Mouse (Mus musculus): ENCODE measurements around the gene Zc3hc1. TPM values are rescaled to one million over a fixed set of nuclear protein-coding genes. Genes with fewer than 3 reads are reported as not detected.

Gene Zc3hc1
- polyA plus RNA-seq, 2 experiments from 2014 or later: 44.5 to 48.8 TPM

GRCm38 (mm10) chr6:30372627-30373369 lies 18.0 kb downstream of the Zc3hc1 start:
- no peak for ATAC-seq

DNA sequence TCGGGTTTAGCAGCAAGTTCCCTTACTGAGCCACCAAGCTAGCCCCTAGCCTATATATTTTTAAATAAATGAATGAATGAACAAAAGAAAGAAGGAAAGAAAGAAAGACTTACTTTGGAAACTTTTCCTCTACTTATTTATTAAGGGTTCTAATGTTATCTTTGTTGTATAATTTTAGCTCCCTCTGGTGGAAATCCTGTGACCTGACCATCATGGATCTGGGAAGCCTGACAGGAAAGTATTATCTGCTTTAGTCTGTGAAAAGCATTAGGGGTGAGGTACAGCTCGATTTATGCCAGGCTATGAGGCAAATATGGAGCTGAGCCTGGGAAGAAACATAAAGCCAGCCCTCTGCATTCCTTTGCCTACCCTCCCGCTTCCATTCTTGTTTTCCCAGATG lies 21.5 kb downstream of the Zc3hc1 start:
- no peak for ATAC-seq

DNA sequence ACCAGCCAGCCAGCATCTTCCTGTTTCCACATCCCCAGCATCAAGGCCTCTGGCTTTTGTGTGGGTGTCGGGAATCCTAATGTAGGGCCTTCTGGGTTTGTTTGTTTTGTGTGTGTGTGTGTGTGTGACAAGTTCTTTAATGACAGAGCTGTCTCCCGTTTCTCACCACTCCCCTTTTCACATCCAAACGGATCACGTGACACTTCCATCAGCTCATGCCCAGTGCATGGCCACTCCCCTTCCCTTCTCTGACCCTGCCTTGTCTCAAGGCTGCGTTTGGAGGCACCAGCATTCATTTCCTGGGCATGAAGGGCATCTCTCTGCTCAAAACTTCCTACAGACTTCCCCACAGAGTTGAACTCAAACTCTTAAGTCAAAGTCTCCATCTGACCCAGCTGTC lies 27.0 kb downstream of the Zc3hc1 start:
- no peak for ATAC-seq

GRCm38 (mm10) chr6:30359762-30360509 lies 30.9 kb downstream of the Zc3hc1 start:
- no peak for ATAC-seq

DNA sequence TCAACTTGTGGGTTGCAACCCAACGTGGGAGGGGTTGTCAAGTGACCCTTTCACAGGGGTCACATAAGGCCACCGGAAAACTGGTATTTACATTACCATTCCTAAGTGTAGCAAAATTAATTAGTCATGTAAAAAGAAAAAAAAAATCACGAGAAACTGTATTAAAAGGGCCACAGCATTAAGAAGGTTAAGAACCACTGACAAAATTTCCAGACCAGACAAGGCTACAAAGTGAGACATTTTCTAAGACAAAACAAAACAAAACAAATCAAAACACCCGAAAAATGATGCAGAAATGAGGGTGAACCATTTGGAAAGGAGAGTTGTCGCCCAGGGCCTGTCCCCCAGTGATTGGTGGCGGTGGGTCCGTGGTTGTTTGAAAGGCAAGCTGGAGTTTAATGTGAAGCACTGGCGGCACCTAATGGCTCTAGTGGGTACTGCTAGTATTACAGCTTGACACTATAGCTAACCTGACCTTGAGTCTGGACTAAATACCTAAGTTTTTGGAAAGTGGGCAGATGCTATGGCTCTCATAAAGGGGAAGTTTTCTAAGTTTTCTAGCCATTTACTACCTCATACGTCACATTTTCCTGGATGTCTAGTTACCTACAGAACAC lies 33.2 kb downstream of the Zc3hc1 start:
- ATAC-seq: peak; percentile 79

GRCm38 (mm10) chr6:30356680-30357079 lies 34.1 kb downstream of the Zc3hc1 start:
- no peak for ATAC-seq

GRCm38 (mm10) chr6:30356161-30356560 lies 34.7 kb downstream of the Zc3hc1 start:
- ATAC-seq: no peak

DNA sequence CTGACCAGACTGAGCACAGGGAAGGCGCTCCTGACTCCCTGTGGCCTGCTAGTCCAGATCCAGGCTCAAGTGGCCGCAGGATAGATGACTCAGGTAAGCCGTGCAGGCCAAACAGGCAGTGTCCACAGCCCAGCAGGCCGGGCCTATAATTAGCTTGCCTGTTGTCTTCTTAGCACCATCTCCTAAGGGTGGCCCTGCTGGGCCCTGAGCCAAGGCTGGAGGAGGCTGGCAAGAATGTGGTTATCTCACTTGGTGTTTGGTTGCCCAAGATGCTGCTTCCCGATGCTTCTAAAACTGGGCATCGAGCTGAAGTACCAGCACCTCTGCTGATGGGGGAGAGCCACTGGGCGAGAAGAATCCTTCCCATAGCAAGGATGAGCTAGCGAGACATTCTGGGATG lies 35.1 kb downstream of the Zc3hc1 start:
- ATAC-seq: no peak

GRCm38 (mm10) chr6:30354760-30355159 lies 36.1 kb downstream of the Zc3hc1 start:
- peak; percentile 26 for ATAC-seq

- no peak for ATAC-seq
Measured at GRCm38 (mm10) chr6:30353661-30354060, 37.2 kb downstream of the Zc3hc1 start.

DNA sequence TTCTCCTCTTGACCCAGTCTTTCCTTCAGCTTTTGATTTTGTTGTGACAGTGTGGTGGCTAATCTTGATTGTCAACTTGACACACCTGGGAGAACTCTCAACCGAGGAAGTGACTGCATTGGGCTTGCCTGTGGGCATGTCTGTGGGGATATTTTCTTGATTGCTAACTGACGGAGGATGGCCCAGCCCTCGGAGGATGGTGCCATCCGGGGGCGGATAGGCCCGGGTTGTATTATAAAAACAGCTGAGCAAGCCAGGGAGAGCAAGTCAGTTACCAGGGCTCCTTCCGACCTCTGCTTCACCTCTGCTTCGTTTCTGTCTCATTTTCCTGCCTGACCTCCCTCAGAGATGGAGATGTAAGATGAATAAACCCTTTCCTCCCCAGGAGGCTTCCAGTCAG lies 38.1 kb downstream of the Zc3hc1 start:
- ATAC-seq: peak; percentile 69

DNA sequence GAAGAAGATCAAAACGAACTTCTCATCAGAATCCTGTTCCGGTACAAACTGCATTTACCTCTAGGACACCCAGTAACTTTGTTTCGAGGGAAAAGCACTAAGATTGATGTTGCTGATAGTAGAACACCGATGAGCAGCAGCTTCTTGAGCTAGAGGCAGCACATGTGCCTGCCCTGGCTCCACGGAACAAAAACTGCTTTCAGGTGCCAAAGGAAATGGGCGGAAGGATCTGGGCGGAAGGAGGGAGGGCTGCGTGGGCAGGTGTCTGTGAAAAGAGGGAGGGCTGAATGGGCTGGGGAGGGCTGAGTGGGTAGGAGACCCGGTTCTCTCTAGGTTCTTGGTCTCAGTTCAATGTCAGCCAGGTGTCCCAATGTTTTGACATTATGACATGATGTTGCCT lies 39.5 kb downstream of the Zc3hc1 start:
- peak; percentile 62 for ATAC-seq

GRCm38 (mm10) chr6:30347288-30347801 lies 43.5 kb downstream of the Zc3hc1 start:
- no peak for ATAC-seq

GRCm38 (mm10) chr6:30346737-30347136 lies 44.1 kb downstream of the Zc3hc1 start:
- ATAC-seq: peak; percentile 15

DNA sequence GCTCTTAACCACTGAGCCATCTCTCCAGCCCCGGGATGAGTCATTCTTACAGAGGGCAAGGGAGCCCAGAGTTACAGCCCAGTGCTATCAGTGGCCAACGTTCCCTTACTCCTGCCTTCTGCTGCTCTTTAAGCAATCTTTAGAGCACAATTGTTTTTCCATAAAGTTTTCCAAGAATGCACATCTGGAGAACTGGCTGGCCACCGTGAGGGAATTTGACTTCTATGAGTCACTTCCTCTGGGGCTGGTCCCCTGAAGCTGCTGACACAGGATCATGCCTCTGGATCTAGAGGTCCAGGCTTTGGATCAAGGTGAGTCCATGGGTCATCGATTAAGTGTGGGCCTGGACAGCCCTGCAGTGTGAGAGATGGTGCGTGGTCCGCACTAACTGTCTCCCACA lies 46.8 kb downstream of the Zc3hc1 start:
- ATAC-seq: no peak

- ATAC-seq: peak; percentile 70
Measured at GRCm38 (mm10) chr6:30340231-30340873, 50.5 kb downstream of the Zc3hc1 start.

GRCm38 (mm10) chr6:30336912-30337311 lies 53.9 kb downstream of the Zc3hc1 start:
- ATAC-seq: peak; percentile 75

GRCm38 (mm10) chr6:30332262-30332661 lies 58.6 kb downstream of the Zc3hc1 start:
- no peak for ATAC-seq

DNA sequence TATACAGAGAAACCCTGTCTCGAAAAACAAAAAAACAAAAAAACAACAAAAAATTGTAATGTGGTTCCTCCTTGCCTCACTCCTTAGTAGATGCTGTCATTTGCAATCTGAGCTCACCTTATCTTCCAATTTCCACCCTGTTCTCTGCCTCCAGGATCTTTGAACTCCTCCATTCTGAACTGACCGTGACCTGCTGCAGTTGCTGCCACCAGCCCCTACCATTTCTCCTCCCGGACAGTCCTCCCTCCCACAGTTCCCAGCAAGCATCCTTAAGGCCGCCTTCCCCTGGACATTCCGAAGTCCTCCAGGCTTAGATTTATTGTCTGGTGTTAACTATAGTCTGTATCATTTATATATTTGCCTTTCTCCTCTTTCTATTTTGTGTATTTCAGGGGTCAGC lies 60.1 kb downstream of the Zc3hc1 start:
- ATAC-seq: no peak

DNA sequence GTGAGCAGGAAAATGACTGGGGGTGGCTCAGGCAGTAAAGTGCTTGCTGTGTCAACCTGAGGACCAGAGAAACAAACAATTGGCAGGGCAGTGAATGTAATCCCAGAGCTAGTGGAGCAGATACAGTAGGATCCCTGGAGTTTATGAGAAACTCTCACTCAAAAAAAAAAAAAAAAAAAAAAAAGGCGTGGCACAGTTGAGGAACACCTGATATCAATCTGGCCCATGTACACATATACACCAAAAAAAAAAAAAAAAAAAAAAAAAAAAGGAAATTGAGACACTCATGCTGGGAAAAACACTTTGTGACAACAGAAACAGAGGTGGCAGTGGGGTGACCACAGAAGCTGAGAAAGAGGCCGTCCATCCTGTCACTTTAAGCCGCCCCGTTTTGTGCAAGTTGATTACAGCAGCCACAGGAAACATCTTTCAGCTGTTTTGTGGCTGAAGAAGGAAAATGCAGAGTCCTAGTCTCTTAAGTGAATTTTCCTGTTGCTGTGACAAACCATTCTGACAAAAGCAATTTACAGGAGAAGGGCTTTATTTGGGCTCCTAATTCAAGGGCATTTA lies 64.8 kb downstream of the Zc3hc1 start:
- peak; percentile 93 for ATAC-seq

DNA sequence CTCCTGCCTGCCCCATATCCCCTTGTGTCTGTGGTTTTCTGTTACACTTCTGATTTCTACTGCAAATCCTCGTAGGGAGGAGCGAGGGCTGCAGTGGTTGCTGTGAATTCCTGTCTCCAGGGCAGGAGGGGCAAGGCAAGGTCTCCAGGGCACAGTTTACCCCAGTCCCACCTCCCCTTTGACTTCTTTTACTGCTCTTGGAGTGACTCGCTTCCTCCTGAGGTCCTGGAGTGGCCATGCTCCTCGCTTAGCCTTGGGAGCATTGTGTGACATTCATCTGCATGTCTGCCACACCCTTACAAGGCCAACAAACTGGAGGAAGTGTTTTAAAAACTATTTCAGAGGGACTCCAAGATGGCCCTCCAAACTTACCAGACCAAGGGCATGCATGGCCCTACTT lies 69.8 kb downstream of the Zc3hc1 start:
- no peak for ATAC-seq

- no peak for ATAC-seq
Measured at GRCm38 (mm10) chr6:30319216-30319615, 71.6 kb downstream of the Zc3hc1 start.

All from activated CD4-positive, CD25-positive, alpha-beta regulatory T cell, adult 4 months (primary cell).